Mouse (Mus musculus) heart, adult 2 months (tissue): Measurements from ENCODE around the gene Ltf.

Experiments used
- CTCF ChIP-seq: fragments of 200-600 bp; IDR thresholded peaks from 2 replicates; pipeline ENCODE4 v1.8.1; 2022; ENCODE audit warnings: antibody characterized with exemption, mild to moderate bottlenecking, moderate library complexity
- EP300 ChIP-seq: fragments of 200-500 bp; IDR thresholded peaks from 2 replicates; pipeline ENCODE4 v1.6.1; 2011; ENCODE audit warnings: low read depth, low read length, control low read depth; ENCODE audit not compliant: insufficient read depth
- POLR2A ChIP-seq: fragments of 200-500 bp; IDR thresholded peaks from 2 replicates; pipeline ENCODE4 v1.6.1; 2011; ENCODE audit warnings: mild to moderate bottlenecking, low read depth, low read length, control low read depth; ENCODE audit not compliant: insufficient read depth

- TF ChIP-seq POLR2A (no peak), EP300 (no peak), CTCF (no peak)
These were observed 39.7 kb upstream of the Ltf start for GRCm38 (mm10) chr9:110979411-110979810.
